Mouse (Mus musculus): ENCODE results near the gene Serpinb6a. TPM values are rescaled to one million over a fixed set of nuclear protein-coding genes. Genes with fewer than 3 reads are reported as not detected.

Gene Serpinb6a
- 10 to 100 TPM; 31.9 to 73.2 TPM for polyA plus RNA-seq (2017; shearing (Covaris generic))

DNA sequence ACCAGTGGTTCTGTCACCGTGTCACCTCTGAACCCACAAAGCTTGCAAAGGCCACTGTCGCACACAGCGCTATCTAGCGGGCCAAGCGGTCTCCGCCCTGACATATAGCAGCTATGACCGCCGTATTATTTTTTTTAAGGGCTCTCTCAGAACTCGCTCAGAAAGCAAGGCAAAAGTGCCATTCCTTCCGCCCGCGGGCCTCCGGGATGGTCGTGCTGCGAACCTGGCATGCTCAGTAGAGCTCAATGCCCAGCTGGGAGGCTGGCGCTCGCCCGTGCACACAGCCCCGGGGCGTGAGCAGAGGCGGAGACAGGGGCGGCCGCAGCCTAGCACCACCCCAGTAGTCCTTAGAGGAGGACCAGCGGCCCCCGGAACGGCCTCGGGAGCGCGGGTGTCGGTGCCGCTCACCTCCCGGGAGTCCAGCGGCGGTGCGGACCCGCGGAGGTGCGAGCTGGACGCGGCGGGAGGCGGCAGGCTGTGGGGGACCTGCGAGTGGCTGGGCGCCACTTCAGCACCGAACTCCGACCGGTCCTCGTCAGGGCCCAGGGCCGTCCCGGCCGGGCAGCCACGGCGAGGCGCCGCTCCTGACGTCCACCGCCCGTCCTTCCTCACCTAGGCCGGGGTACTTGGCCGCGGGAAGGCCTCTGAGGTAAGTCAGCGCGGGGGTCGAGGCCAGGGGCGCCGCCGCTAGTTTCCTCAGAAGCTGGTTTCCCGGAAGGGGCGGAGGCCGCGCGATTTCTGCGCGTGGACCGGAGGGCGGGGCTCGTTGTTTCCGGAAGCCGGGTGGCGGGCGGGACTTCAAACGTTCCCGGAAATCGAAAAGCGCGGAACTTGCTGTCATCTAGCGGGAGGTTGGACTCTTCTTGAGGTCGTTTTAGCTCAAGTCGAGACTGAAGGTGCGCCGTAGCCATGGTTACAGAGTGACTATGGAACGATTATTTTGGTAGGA lies at the start of gene Serpinb6a, which contains the start of gene Ripk1:
Serpinb6a (minus strand) TSS at position 737 of the 949 bp plus-strand sequence.
Ripk1 (plus strand) TSS at position 306 of the 949 bp plus-strand sequence.

DNA sequence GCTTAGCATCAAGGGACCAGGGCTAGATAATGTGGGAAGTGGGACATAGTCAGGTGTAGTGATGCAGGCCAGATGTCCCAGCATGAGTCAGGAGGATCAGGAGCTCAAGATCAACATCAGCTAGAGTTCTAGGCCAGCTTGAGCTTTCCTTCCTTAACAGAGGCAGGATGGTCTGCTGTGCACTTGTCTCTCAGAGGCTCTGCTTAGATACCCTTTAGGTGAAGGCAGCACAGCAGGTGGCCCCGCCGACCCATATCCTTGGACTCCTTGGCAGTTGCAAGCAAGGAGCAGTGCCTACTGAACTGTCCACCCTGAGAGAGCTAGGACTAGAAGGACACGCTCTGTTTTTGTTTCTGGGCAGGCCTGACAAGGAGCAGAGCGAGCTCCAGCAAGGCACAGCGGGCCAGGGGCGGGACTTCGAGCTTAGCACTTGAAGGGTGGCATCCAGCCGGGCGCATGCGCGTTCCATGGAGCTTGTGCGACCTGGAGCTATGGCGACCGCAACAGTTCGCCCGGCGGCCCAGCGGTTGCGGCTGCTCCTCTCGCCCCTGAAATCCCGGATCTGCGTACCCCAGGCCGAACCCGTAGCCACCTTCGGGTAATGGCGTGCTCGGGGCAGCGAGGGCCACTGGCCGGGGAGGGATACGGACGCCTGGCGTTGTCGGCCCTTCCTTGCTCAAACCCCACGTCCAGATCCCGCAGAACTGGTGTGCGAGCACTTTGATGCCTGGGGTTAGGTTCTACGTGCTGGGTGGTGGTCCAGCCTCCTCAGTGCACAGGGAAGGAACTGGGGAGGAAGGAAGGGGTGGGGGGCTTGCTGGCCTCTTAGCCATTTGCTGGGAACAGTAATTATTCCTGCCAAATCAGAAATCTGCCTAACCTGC lies 34.8 kb upstream of the Serpinb6a start, which contains the start of gene Bphl:
Bphl (plus strand) TSS at position 426 of the 884 bp plus-strand sequence.

DNA sequence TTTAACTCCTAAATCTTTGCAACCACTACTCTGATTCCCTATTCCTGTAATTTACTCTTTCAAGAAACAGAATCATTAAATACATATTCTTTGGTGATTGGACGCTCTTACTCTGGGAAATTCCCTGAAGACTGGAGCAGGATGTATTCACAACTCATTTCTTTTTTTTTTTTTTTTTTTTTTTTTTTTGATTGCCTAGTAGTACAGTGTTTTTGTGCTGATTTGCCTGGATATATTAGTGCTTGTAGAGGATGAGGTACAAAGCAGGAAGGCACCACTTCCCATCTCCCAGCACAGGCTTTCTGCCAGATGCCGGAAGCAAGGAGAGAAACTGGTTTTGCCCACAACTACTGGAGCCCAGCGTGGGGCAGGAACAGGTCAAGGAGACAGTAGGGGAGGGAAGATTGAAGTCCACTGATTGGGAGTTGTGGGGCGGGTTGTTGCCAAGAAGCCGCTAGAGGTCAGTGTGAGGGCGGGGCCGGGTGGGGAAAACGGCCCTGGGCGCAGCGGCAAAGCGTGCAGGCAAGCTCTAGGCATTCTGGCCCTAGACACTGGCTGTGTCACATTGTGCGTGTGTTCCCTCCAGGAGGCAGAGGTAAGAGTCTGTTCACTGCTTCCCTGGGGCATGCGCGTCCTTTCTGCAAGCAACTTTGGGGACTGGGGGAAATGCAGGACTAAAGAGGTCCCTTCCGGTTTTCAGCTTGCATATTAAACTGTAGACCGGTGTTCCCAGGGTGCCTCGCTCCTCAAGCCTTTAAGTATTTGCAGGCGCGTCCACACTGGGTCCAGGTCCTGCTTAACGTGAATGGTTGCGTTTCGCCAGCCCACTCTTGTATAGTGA lies 38.2 kb downstream of the Serpinb6a start, which contains the start of gene Nqo2:
Nqo2 (plus strand) TSS at position 482 of the 841 bp plus-strand sequence.

DNA sequence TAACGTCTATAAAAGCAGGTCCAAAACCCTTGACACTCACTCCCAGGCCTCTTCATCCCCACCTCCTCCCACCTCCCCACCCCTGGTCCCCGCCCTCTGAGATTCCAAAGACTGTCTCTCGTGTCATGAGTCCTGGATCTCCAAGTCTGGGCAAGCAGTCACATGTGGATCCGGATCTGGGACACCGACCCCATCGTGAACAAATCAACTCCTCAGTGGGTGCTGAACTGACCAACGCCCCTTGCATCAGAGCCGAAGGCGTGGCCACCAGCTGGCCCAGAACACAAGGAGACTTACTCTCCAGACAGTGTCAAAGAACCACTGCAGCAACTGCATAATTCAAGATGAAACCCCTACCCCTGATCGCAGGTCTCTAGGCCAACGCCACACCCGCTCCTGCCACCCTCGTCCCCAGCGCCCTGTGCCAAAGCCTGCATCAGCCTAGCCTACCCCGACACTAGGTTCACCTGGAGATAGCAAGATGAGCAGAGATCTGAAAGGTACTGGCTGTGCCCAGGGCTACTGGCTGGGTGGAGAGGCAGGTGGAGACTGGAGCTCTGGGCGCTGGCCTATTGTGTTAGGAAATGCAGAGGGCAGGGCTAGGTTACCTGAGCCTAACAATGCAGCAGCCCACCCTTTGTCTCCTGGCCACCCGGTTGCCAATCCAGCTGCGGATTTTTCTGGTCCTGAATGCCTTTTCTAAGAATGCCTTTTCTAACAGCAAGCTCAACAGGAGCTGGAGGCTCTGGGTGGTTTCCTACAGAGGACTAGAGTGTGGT lies 97.2 kb downstream of the Serpinb6a start, which contains the start of gene Serpinb6c:
Serpinb6c (minus strand) TSS at position 533 of the 779 bp plus-strand sequence.

Other genes with a start within 250 kb of the Serpinb6a start
- not detected for gene Serpinb6e, start 159.4 kb downstream of the Serpinb6a start, polyA plus RNA-seq (2017; shearing (Covaris generic))
- gene Serpinb6c, start 97.1 kb downstream of the Serpinb6a start, polyA plus RNA-seq (2017; shearing (Covaris generic)) = under 1 TPM in 1 of 2 experiments, not detected in 1; 0.29 TPM
- gene Nqo2, start 38.1 kb downstream of the Serpinb6a start, polyA plus RNA-seq (2017; shearing (Covaris generic)) = 10 to 100 TPM in 1 of 2 experiments, 1 to 10 TPM in 1; 7.9 to 11.8 TPM
- 10 to 100 TPM; 52.1 to 69.4 TPM for gene Ripk1, start 431 bp downstream of the Serpinb6a start, polyA plus RNA-seq (2017; shearing (Covaris generic))
- 10 to 100 TPM; 21.0 to 29.9 TPM for gene Bphl, start 34.8 kb upstream of the Serpinb6a start, polyA plus RNA-seq (2017; shearing (Covaris generic))
- 10 to 100 TPM in 1 of 2 experiments, 1 to 10 TPM in 1; 8.1 to 12.1 TPM for gene Tubb2a, start 75.2 kb upstream of the Serpinb6a start, polyA plus RNA-seq (2017; shearing (Covaris generic))
- gene Tubb2b, start 127.7 kb upstream of the Serpinb6a start, polyA plus RNA-seq (2017; shearing (Covaris generic)) = 1 to 10 TPM in 1 of 2 experiments, under 1 TPM in 1; 0.91 to 2.0 TPM
- 10 to 100 TPM; 71.8 to 97.2 TPM for gene Psmg4, start 160.2 kb upstream of the Serpinb6a start, polyA plus RNA-seq (2017; shearing (Covaris generic))